16 mouse cellular contexts compared by ENCODE assay signal in genomic region chr1:72468466-72469003, GRCm38 (mm10).
DNase-seq lines count a peak whose midpoint lies in the region; ATAC-seq and TF ChIP-seq lines count a peak whose summit lies in the region.
"Had no signal": no experiment of that assay in that cellular context is flagged by ENCODE, and none has a peak within 500 bp of the region (broad histone marks: within the 10 kb centered on the region; RNA-seq: fewer than 3 reads in every experiment).

No protein-coding gene starts in this region.

- peak; percentile 62 for DNase-seq in left cerebral cortex, postnatal 4 days
- DNase-seq in left cerebral cortex, adult 11 months (ENCODE audit: low spot score): no peak
- DNase-seq in cerebellum, adult 9-11 months: peak; percentile 25
- peak; percentile 45 for DNase-seq in hindbrain, postnatal 0 days (ENCODE audit: low spot score)
- DNase-seq in lung, postnatal 4 days: peak; percentile 15 to 32
- no peak for DNase-seq in testis, postnatal 14 days (ENCODE audit: low spot score)
- DNase-seq in kidney, postnatal 36 days: no peak
- DNase-seq: adrenal gland, postnatal 10 days; heart, adult 11 months; kidney, postnatal 10 days; right cerebral cortex, postnatal 4 days had no signal

- intact Hi-C loops in left cerebral cortex, postnatal 4 days (cut with DNase I): no loop called here

- ATAC-seq in hindbrain, postnatal 0 days: peak; percentile 6; the same call in 1 of the 2 replicates
- ATAC-seq: forebrain, embryonic 13.5 days; intestine, embryonic 15.5 days; liver, embryonic 12.5 days had no signal

- no peaks in the 10 kb centered on the region for H3K4me1 ChIP-seq in hindbrain, postnatal 0 days (ENCODE audit: insufficient read depth, low read length)
- H3K4me1 ChIP-seq: embryonic facial prominence, embryonic 15.5 days; heart, embryonic 15.5 days; intestine, embryonic 15.5 days; liver, embryonic 12.5 days had no signal

- WGBS in hindbrain, postnatal 0 days: 25% methylated on average over 5 of the region's 5 CpGs

- no peak overlapping the region for H3K4me3 ChIP-seq in hindbrain, postnatal 0 days (ENCODE audit: low read length)
- H3K4me3 ChIP-seq: embryonic facial prominence, embryonic 15.5 days; forebrain, embryonic 13.5 days; heart, embryonic 15.5 days; intestine, embryonic 15.5 days; liver, embryonic 12.5 days had no signal

- H3K9me3 ChIP-seq in hindbrain, postnatal 0 days (ENCODE audit: low read length): no peaks in the 10 kb centered on the region
- H3K9me3 ChIP-seq: embryonic facial prominence, embryonic 15.5 days; forebrain, embryonic 13.5 days; heart, embryonic 15.5 days; intestine, embryonic 15.5 days; liver, embryonic 12.5 days had no signal

- no peak overlapping the region for H3K27ac ChIP-seq in hindbrain, postnatal 0 days
- H3K27ac ChIP-seq: embryonic facial prominence, embryonic 15.5 days; forebrain, embryonic 13.5 days; heart, embryonic 15.5 days; intestine, embryonic 15.5 days; liver, embryonic 12.5 days had no signal

- no peak for TF ChIP-seq CTCF in hindbrain, postnatal 0 days (IDR thresholded peaks at IDR 0.05; ENCODE audit: low read depth)

- H3K36me3 ChIP-seq in hindbrain, postnatal 0 days (ENCODE audit: insufficient read depth, low read length): no peaks in the 10 kb centered on the region
- H3K36me3 ChIP-seq: embryonic facial prominence, embryonic 15.5 days; heart, embryonic 15.5 days; intestine, embryonic 15.5 days; liver, embryonic 12.5 days had no signal

- no peak overlapping the region for H3K9ac ChIP-seq in hindbrain, postnatal 0 days (replicated peaks; ENCODE audit: low read length)
- H3K9ac ChIP-seq: embryonic facial prominence, embryonic 15.5 days; forebrain, embryonic 13.5 days; heart, embryonic 15.5 days; intestine, embryonic 15.5 days; liver, embryonic 12.5 days had no signal

- no peak overlapping the region for H3K4me2 ChIP-seq in hindbrain, postnatal 0 days (ENCODE audit: low read depth, low read length)
- H3K4me2 ChIP-seq: embryonic facial prominence, embryonic 15.5 days; forebrain, embryonic 13.5 days; heart, embryonic 15.5 days; intestine, embryonic 15.5 days; liver, embryonic 12.5 days had no signal

- H3K27me3 ChIP-seq in hindbrain, postnatal 0 days (ENCODE audit: insufficient read depth, low read length): no peaks in the 10 kb centered on the region
- H3K27me3 ChIP-seq: embryonic facial prominence, embryonic 15.5 days; forebrain, embryonic 13.5 days; heart, embryonic 15.5 days; intestine, embryonic 15.5 days; liver, embryonic 12.5 days had no signal

Comparison
In these comparisons a context has a peak if more than half of its experiments do, and no peak if none do; other contexts are left out.
1. DNase-seq: peak in left cerebral cortex, postnatal 4 days (single experiment), cerebellum, adult 9-11 months (single experiment), hindbrain, postnatal 0 days (single experiment) and lung, postnatal 4 days (2 of 2); none in left cerebral cortex, adult 11 months (single experiment), testis, postnatal 14 days (single experiment) and kidney, postnatal 36 days (0 of 2).